Mouse (Mus musculus) v-Abl transformed pro-B cells (cell line): Measurements from ENCODE around the gene Sost.

Experiments used
- in situ Hi-C, 2 experiments: fragments of 400-800 bp; cut with MboI; formaldehyde crosslinking; loops; one replicate each; pipeline ENCODE4 v1.15.1; 2025; ENCODE audit not compliant: unreplicated experiment in 2 of 2

Gene Sost

GRCm38 (mm10) chr11:101984054-101985025, 17.5 kb upstream of the Sost start, which contains the start of gene Cfap97d1:
Gene Cfap97d1, plus strand, starts transcription at chr11:101984279.
- in situ Hi-C loops, result no loop called here

GRCm38 (mm10) chr11:101983431-101983921, 16.7 kb upstream of the Sost start:
- in situ Hi-C loops, result no loop called here

GRCm38 (mm10) chr11:101982981-101983411, 16.2 kb upstream of the Sost start:
- in situ Hi-C loops, result no loop called here

GRCm38 (mm10) chr11:101981850-101982249, 15.0 kb upstream of the Sost start:
- in situ Hi-C loops, result no loop called here

DNA sequence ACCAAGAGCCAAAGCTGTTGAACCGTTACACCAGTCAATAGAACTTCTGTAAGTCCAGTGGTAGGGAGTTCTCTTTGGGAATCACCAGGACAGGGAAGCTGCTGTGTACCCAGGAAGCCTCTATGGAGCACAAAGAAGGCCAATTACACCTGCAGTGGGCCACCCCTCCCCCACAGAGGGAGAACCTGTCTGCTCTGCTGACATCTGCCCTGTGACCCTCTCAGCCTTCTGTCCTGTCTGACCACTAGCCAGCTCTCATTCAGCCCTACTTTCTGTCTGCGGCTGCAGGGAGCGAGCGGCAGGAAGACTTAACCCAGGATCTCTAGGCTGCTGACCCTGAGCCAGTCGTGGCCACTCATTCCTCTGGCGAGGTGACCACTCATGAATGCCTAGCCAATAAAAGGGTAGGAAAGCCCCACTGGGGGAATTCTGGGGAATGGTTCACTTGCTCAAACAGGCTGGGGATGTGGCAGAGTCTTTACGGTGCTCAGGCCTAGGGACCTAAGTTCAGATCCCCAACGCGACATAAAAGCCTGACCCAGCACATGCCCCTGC, 13.9 kb upstream of the Sost start:
- in situ Hi-C loops, result no loop called here

GRCm38 (mm10) chr11:101979140-101979539, 12.3 kb upstream of the Sost start:
- in situ Hi-C loops, result no loop called here

DNA sequence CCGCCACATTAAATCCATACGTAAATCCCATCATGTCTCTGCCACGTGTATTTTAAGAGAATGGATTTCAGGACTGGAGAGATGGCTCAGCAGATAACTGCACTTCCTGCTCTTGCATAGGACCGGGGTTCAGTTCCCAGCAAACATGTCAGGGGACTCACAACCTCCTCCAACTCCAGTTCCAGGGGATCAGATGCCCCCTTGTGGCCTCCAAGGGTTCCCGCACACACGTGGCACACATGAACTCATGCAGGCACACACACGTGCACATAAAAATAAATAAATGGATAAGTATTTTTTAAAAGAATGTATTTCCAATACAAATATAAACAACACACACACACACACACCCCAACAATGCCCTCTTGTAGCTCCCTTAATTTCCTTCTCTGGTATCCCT, 10.1 kb upstream of the Sost start:
- in situ Hi-C loops, result no loop called here

- in situ Hi-C loops, result loop anchor here (5.0 kb wide), 2 partner anchors 158 to 163 kb away; no protein-coding TSS in a partner anchor
Observed at GRCm38 (mm10) chr11:101974923-101975322, 8.1 kb upstream of the Sost start.

- in situ Hi-C loops, result loop anchor here (5.0 kb wide), 2 partner anchors 157 to 162 kb away; no protein-coding TSS in a partner anchor
Observed at GRCm38 (mm10) chr11:101974181-101974580, 7.4 kb upstream of the Sost start.

DNA sequence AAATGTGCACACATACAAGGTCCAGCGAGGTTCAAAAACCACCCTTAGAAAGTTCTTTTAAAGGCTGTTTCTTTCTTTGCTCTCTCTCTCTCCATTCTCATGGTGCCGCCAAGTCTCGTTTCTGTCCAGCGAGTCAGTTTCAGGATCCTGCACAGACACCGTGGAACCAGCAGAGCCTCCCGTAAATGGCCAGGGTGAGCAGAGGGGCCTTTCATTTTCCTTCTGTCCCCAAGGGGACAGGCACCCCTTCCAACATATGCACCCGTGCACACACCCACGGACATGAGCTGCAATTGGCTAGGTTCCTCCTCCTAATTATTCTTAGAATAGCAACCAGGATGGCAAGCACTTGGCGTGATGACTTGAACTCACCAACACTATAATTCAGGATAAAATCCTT, 6.7 kb upstream of the Sost start:
- in situ Hi-C loops, result loop anchor here (5.0 kb wide), 2 partner anchors 156 to 161 kb away; no protein-coding TSS in a partner anchor

DNA sequence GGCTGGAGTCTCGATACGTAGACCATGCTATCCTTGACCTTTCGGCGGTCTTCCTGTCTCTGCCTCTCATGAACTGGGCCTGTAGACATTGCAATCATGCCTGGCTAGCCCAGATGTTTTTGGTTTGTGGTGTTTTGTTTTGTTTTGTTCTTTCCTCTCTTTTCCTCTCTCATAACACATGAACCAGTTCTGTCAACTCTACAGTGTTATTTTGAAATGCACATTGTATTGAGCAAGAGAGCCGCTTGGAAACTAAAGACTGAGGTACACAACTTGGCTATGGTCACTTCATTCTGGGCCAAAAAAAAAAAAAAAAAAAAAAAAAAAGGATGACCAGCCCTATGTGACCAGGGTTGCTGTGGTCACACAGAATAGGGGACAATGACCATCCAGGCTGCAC, 5.8 kb upstream of the Sost start:
- in situ Hi-C loops, result loop anchor here (5.0 kb wide), 2 partner anchors 155 to 160 kb away; no protein-coding TSS in a partner anchor

DNA sequence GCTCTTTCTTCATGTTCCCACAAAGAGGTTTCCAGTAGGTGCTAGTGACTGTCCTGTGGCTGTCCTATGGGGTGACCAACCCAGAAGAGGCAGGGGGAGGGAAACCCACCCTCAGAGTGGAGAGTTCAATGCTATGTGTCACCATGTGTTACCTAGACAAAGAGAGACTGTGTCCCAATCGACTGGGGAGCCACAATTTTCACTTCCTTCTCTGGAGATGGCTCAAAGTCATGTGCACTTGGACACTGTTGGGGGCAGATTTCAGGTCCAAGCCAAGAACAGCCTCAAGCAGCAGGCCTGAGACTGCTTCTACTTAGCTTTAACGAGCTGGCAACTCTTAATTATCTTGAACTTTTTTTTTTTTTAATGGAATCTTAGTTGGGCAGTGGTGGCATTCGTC, 5.3 kb upstream of the Sost start:
- in situ Hi-C loops, result loop anchor here (5.0 kb wide), 2 partner anchors 155 to 160 kb away; no protein-coding TSS in a partner anchor

GRCm38 (mm10) chr11:101971410-101971809, 4.6 kb upstream of the Sost start:
- in situ Hi-C loops, result loop anchor here (5.0 kb wide), 2 partner anchors 154 to 159 kb away; no protein-coding TSS in a partner anchor

DNA sequence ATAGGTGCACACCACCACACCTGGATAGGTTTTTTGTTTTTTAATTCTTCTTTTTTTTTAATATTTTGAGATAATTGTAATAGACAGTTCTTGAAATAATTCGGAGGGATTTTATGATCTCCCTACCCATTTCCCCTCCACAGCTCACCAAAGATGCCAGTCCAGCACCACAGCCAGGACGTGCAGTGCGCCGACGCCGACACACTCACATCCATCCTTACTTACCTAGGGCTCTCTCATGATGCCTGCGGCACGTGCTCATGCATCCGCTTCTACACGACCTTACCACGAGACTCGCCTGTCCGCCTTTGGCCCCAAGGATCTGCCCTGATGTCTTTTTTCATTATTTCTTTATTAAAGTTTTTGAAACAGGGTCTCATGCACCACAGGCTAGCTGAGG, 3.0 kb upstream of the Sost start:
- in situ Hi-C loops, result loop anchor here (5.0 kb wide), 3 partner anchors 48 to 158 kb away; no protein-coding TSS in a partner anchor

DNA sequence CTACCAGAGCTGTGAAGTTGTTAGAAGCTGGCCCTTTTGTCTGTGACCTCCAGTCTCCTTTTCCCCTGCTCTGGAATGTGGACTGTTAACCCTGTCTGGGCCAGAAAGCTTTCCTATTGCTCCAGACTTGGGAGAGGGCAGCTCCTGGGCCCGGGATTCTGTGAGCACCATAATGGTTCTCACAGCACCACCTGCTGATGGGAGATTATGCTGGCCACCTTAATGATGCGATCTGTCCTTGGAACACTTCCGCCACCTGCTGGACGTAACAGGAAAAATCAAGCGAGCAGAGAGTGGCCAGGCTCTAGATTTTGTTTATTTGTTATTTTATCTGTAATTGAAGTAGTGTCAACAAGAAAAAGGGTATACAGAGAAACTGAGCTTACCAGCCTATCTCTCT, 2.0 kb upstream of the Sost start:
- in situ Hi-C loops, result loop anchor here (5.0 kb wide), 1 partner anchor 46 kb away; no protein-coding TSS in a partner anchor

GRCm38 (mm10) chr11:101968311-101968710, 1.5 kb upstream of the Sost start:
- in situ Hi-C loops, result loop anchor here (5.0 kb wide), 1 partner anchor 46 kb away; no protein-coding TSS in a partner anchor

GRCm38 (mm10) chr11:101965553-101965952, 1.3 kb downstream of the Sost start:
- in situ Hi-C loops, result loop anchor here (5.0 kb wide), 1 partner anchor 43 kb away; no protein-coding TSS in a partner anchor

DNA sequence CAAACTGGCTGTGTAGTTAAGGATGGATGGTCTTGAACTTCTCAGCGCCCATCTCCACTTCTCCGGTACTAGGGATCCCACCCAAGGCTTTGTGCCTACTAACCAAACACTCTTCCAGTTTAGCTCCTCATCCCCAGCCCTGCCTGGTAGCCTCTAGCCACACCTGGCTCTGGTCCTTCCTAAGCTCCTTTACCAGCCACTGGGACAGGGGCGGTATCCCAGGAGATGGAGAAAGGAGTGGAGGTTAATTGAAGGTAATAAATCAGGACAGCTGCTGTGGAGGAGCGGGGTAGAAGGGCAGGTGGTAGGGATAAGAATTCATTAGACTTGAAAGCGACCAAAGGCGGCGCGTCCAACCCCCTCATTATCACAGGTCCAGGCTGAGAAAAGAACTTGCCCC, 2.2 kb downstream of the Sost start:
- in situ Hi-C loops, result loop anchor here (5.0 kb wide), 1 partner anchor 42 kb away; no protein-coding TSS in a partner anchor

GRCm38 (mm10) chr11:101963473-101964291, 3.1 kb downstream of the Sost start:
- in situ Hi-C loops, result no loop called here

GRCm38 (mm10) chr11:101963043-101963442, 3.8 kb downstream of the Sost start:
- in situ Hi-C loops, result no loop called here
